Mouse (Mus musculus): ENCODE measurements around the gene Sri.

GRCm38 (mm10) chr5:8116561-8117168, 70.8 kb downstream of the Sri start:
- no peak for TF ChIP-seq POLR2A (IDR thresholded peaks at IDR 0.05; ENCODE audit: low read depth, low read length)
- no peak for TF ChIP-seq CTCF (IDR thresholded peaks at IDR 0.05; ENCODE audit: extremely low read depth, insufficient read length, insufficient replicate concordance, low read depth, low read length)
